Mouse (Mus musculus) small intestine, adult 2 months (tissue): ENCODE results near the gene Fbxl14. TPM values are rescaled to one million over a fixed set of nuclear protein-coding genes. Genes with fewer than 3 reads are reported as not detected.

Experiments
- H3K27ac ChIP-seq: fragments of 200-500 bp; 2 replicates; pipeline ENCODE4 v1.5.1; 2012; ENCODE audit warnings: low read depth, low read length, control low read depth, inconsistent platforms; ENCODE audit not compliant: insufficient read depth
- H3K27me3 ChIP-seq: fragments of 200-500 bp; 2 replicates; pipeline ENCODE4 v1.6.1; 2012; ENCODE audit warnings: mild to moderate bottlenecking, moderate library complexity, low read length, inconsistent platforms; ENCODE audit not compliant: control insufficient read depth, insufficient read depth
- H3K36me3 ChIP-seq: fragments of 200-500 bp; 2 replicates; pipeline ENCODE4 v1.6.1; 2012; ENCODE audit warnings: mild to moderate bottlenecking, low read length, control low read depth, inconsistent platforms; ENCODE audit not compliant: control insufficient read depth, insufficient read depth
- H3K4me1 ChIP-seq: fragments of 200-500 bp; 2 replicates; pipeline ENCODE4 v1.6.1; 2012; ENCODE audit warnings: low read length, inconsistent platforms, mixed read lengths; ENCODE audit not compliant: control insufficient read depth, insufficient read depth, insufficient read length
- H3K4me3 ChIP-seq: fragments of 200-500 bp; 2 replicates; pipeline ENCODE4 v1.5.1; 2012; ENCODE audit warnings: low read depth, mild to moderate bottlenecking, control low read depth, inconsistent platforms, low read length, moderate library complexity
- CTCF ChIP-seq: fragments of 200-500 bp; IDR thresholded peaks from 2 replicates; pipeline ENCODE4 v1.5.1; 2012; ENCODE audit warnings: low read depth, mild to moderate bottlenecking, control low read depth, inconsistent platforms, low read length, moderate library complexity, mixed read lengths; ENCODE audit not compliant: insufficient replicate concordance, insufficient read length; ENCODE audit errors: extremely low read depth
- POLR2A ChIP-seq: fragments of 200-500 bp; IDR thresholded peaks from 2 replicates; pipeline ENCODE4 v1.6.1; 2012; ENCODE audit warnings: low read depth, mild to moderate bottlenecking, control low read depth, inconsistent platforms, low read length, moderate library complexity
- WGBS: fragments of 180-500 bp; shearing (Covaris S2); methylation state at CpG from one replicate; pipeline ENCODE4 v1.1.7; 2018; 5-methylcytosine and 5-hydroxymethylcytosine counted together
- polyA plus RNA-seq: library from polyadenylated mRNA; depleted of rRNA; stranded (reverse); fragments of >200 nt; gene quantifications from 2 replicates; pipeline ENCODE4 v1.2.3, GENCODE M21; 2012

Fbxl14 gene
- polyA plus RNA-seq, 1 experiment, result 79.6 TPM

GRCm38 (mm10) chr6:119443742-119444645 lies 35.5 kb upstream of the Fbxl14 start:
- Histone ChIP-seq H3K4me1 (peaks cover 3% of the 10 kb centered on the region; the same call in 1 of the 2 replicates), H3K4me3 (no peak overlapping the region), H3K27me3 (no peaks in the 10 kb centered on the region), H3K36me3 (no peaks in the 10 kb centered on the region), H3K27ac (no peak overlapping the region)
- WGBS, result 15% methylated on average over 12 of the region's 12 CpGs
- TF ChIP-seq CTCF, result peak; percentile 99
- TF ChIP-seq POLR2A, result no peak

GRCm38 (mm10) chr6:119445671-119446607 lies 33.5 kb upstream of the Fbxl14 start:
- TF ChIP-seq POLR2A, result no peak
- TF ChIP-seq CTCF, result no peak
- WGBS, result 71% methylated on average over 11 of the region's 11 CpGs

GRCm38 (mm10) chr6:119448321-119449059 lies 31.0 kb upstream of the Fbxl14 start:
- WGBS, result 18% methylated on average over 18 of the region's 18 CpGs
- TF ChIP-seq CTCF, result no peak
- TF ChIP-seq POLR2A, result no peak
- peaks cover 3% of the 10 kb centered on the region; the same call in 1 of the 2 replicates for H3K4me1 ChIP-seq
- H3K27ac ChIP-seq, result no peak overlapping the region
- H3K27me3 ChIP-seq, result no peaks in the 10 kb centered on the region
- H3K4me3 ChIP-seq, result peak overlapping the region; percentile 55
- no peaks in the 10 kb centered on the region for H3K36me3 ChIP-seq

More at GRCm38 (mm10) chr6:119445671-119446607, 33.5 kb upstream of the Fbxl14 start:
- peaks cover 3% of the 10 kb centered on the region; the same call in 1 of the 2 replicates for H3K4me1 ChIP-seq
- no peaks in the 10 kb centered on the region for H3K27me3 ChIP-seq
- no peak overlapping the region for H3K4me3 ChIP-seq
- H3K27ac ChIP-seq, result no peak overlapping the region
- H3K36me3 ChIP-seq, result no peaks in the 10 kb centered on the region

GRCm38 (mm10) chr6:119449060-119449499 lies 30.4 kb upstream of the Fbxl14 start:
- Histone ChIP-seq H3K4me1 (peaks cover 3% of the 10 kb centered on the region; the same call in 1 of the 2 replicates), H3K36me3 (no peaks in the 10 kb centered on the region), H3K27ac (no peak overlapping the region), H3K27me3 (no peaks in the 10 kb centered on the region), H3K4me3 (peak overlapping the region; percentile 55)
- TF ChIP-seq CTCF (peak; percentile 38; the same call in 1 of the 2 replicates), POLR2A (no peak)
- 7% methylated on average over 22 of the region's 23 CpGs for WGBS

GRCm38 (mm10) chr6:119450965-119451943 lies 28.2 kb upstream of the Fbxl14 start:
- WGBS, result 51% methylated on average over 14 of the region's 14 CpGs
- no peaks in the 10 kb centered on the region for H3K36me3 ChIP-seq
- no peak overlapping the region for H3K27ac ChIP-seq
- H3K27me3 ChIP-seq, result no peaks in the 10 kb centered on the region
- no peak overlapping the region for H3K4me3 ChIP-seq
- H3K4me1 ChIP-seq, result peaks cover 3% of the 10 kb centered on the region; the same call in 1 of the 2 replicates
- TF ChIP-seq POLR2A, result no peak
- TF ChIP-seq CTCF, result no peak
